Mouse (Mus musculus) embryonic fibroblast, embryonic 13.5 days (primary cell): ENCODE measurements at regions not wholly inside any gene's neighbourhood (a gene's known extent, or its start where the extent isn't known, plus 50 kb on each side); places are given as distances from the start of the nearest gene placed in this dataset.

Experiments
- CTCF ChIP-seq: IDR thresholded peaks from 2 replicates; pipeline ENCODE4 v1.5.1; 2011; ENCODE audit warnings: mild to moderate bottlenecking, control low read depth, low read length, moderate library complexity, borderline replicate concordance; ENCODE audit not compliant: insufficient read depth
- POLR2A ChIP-seq: IDR thresholded peaks from 2 replicates; pipeline ENCODE4 v1.6.1; 2011; ENCODE audit warnings: low read depth, mild to moderate bottlenecking, control low read depth, low read length, moderate library complexity

DNA sequence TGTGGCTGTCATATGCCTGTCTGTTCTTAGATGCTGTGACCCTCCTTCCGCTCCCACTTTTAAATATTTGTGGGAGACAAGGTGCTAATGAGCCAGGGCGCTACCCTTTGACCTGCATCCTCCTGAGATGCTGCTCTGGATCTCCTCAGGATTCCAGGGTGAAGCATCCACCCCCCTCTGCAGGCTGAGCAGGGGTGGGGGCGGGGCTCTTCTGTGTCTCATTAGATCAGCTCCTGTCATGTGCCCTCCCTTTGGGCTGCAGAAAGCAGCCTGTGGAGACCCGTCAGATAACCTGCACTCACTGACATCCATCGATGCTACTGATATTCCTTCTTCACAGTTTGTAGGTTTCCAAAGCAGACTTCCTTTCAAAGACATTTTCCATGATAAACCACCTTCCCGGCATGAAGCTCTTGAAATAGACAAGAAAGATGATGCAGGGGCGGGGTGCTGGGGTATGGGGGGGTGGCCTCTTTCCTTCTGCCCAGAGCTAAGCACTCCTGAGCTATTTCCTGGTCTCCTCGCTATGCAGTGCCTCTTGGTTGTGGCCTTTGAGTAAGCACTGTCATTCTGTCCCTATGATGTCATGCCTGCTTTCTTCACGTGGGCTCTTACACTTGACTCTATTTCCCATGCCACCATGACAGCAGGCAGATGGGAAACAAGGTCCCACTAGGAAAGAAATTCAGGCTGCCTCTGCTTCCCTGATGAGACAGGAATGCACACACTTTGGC, 200.4 kb upstream of the Kazn start:
- TF ChIP-seq CTCF: no peak
- TF ChIP-seq POLR2A: no peak
